Mouse (Mus musculus) olfactory bulb, adult 2 months (tissue): ENCODE measurements around the gene Sstr4. TPM values are rescaled to one million over a fixed set of nuclear protein-coding genes. Genes with fewer than 3 reads are reported as not detected.

ENCODE experiments used
- H3K27ac ChIP-seq: fragments of 200-500 bp; 2 replicates; pipeline ENCODE4 v1.5.1; 2012; ENCODE audit warnings: low read depth, low read length; ENCODE audit not compliant: insufficient read depth
- H3K4me1 ChIP-seq: fragments of 200-500 bp; 2 replicates; pipeline ENCODE4 v1.6.1; 2012; ENCODE audit warnings: low read length; ENCODE audit not compliant: control insufficient read depth, insufficient read depth
- H3K4me3 ChIP-seq: fragments of 200-500 bp; 2 replicates; pipeline ENCODE4 v1.5.1; 2012; ENCODE audit warnings: mild to moderate bottlenecking, low read depth, low read length, moderate library complexity; ENCODE audit not compliant: insufficient read depth
- CTCF ChIP-seq: fragments of 200-500 bp; IDR thresholded peaks from 2 replicates; pipeline ENCODE4 v1.5.1; 2012; ENCODE audit warnings: low read depth, mild to moderate bottlenecking, low read length, moderate library complexity; ENCODE audit not compliant: insufficient read depth
- POLR2A ChIP-seq: fragments of 200-500 bp; IDR thresholded peaks from 2 replicates; pipeline ENCODE4 v1.6.1; 2012; ENCODE audit warnings: mild to moderate bottlenecking, low read depth, low read length, moderate library complexity; ENCODE audit not compliant: insufficient read depth
- WGBS: fragments of 180-500 bp; shearing (Covaris S2); methylation state at CpG from one replicate; pipeline ENCODE4 v1.1.7; 2018; 5-methylcytosine and 5-hydroxymethylcytosine counted together
- polyA plus RNA-seq: library from polyadenylated mRNA; stranded (reverse); fragments of >200 nt; gene quantifications from 2 replicates; pipeline ENCODE4 v1.2.4, GENCODE M21; 2012; ENCODE audit warnings: low replicate concordance; ENCODE audit not compliant: missing spikeins, insufficient read depth, insufficient read length

The Sstr4 gene
- polyA plus RNA-seq, 1 experiment: not detected

- WGBS: 44% methylated on average over 1 of the region's 1 CpGs
- H3K4me1 ChIP-seq: no peaks in the 10 kb centered on the region
- no peak overlapping the region for H3K27ac ChIP-seq
- no peak overlapping the region for H3K4me3 ChIP-seq
- TF ChIP-seq POLR2A (no peak), CTCF (no peak)
Measured at GRCm38 (mm10) chr2:148421112-148421511, 26.0 kb downstream of the Sstr4 start.

GRCm38 (mm10) chr2:148421706-148422105 is 26.6 kb downstream of the Sstr4 start:
- no peak for TF ChIP-seq CTCF
- no peak for TF ChIP-seq POLR2A
- 65% methylated on average over 1 of the region's 1 CpGs for WGBS
- H3K4me3 ChIP-seq: no peak overlapping the region
- H3K4me1 ChIP-seq: no peaks in the 10 kb centered on the region
- H3K27ac ChIP-seq: no peak overlapping the region

GRCm38 (mm10) chr2:148425709-148426382 is 30.7 kb downstream of the Sstr4 start:
- Histone ChIP-seq H3K4me1 (no peaks in the 10 kb centered on the region), H3K27ac (no peak overlapping the region), H3K4me3 (no peak overlapping the region)
- no peak for TF ChIP-seq POLR2A
- no peak for TF ChIP-seq CTCF
- 87% methylated on average over 5 of the region's 5 CpGs for WGBS

DNA sequence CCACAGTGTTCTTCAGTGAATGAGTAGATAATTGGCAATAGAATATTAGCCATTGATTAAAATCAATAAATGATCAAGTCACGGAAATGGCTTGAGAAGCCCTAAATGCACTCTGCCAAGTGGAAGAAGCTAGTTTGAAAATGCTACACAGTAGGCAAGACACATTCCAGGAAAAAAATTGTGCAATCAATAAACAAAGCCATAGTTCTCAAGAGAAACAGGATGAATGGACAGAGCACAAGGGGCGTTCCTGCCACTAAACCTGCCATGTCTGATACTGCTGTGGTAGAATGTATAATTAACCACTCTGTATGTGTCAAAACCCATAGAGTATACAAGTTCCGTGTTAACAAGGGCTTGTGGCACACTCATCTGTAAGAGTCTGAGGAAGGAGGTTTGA is 32.4 kb downstream of the Sstr4 start:
- Histone ChIP-seq H3K4me1 (no peaks in the 10 kb centered on the region), H3K4me3 (no peak overlapping the region), H3K27ac (no peak overlapping the region)
- TF ChIP-seq CTCF (no peak), POLR2A (no peak)
- 65% methylated on average over 3 of the region's 3 CpGs for WGBS

DNA sequence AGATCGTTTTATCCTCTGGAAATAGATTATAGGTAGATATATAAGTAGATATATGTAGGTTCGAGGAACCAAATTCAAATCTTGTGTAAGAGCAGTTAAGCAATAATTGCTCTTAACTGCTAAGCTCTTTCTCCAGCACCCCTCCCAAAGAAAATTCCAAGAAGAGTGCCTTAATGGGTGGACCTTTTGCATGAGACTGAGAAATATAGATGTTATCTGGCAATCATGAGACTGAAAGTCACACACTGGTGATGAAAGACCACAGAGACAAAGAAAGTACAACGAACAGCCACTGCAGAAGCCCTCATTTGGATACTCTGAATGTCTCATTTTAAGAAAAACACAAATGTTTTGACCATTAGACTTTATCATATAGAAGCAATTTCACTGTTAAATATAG is 33.4 kb downstream of the Sstr4 start:
- Histone ChIP-seq H3K4me3 (no peak overlapping the region), H3K4me1 (no peaks in the 10 kb centered on the region), H3K27ac (no peak overlapping the region)
- TF ChIP-seq POLR2A (no peak), CTCF (no peak)
- 75% methylated on average over 3 of the region's 3 CpGs for WGBS

GRCm38 (mm10) chr2:148429001-148429505 is 33.9 kb downstream of the Sstr4 start:
- H3K27ac ChIP-seq: peak overlapping the region; percentile 89; the same call in 1 of the 2 replicates
- TF ChIP-seq CTCF (no peak), POLR2A (no peak)
- no peaks in the 10 kb centered on the region for H3K4me1 ChIP-seq
- H3K4me3 ChIP-seq: no peak overlapping the region

DNA sequence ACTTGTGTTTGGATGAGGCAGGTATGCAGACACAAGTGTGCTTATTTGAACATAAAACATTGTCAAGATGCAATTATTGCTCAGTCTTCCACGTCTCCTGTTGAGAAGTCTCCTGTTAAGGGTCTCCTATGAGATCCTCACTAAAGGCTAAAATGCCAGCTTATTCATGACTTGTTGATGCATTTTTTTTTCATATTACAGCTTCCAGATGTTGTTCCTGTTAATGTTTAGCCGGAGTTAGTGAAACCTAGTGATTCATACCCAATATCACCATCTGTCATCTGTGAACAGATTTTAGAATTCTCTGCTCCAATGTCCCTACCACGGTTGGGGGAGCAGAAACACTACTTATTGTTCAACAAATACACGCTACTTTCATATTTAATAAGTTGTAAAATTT is 35.8 kb downstream of the Sstr4 start:
- Histone ChIP-seq H3K27ac (no peak overlapping the region), H3K4me1 (no peaks in the 10 kb centered on the region), H3K4me3 (no peak overlapping the region)
- TF ChIP-seq CTCF: no peak
- no peak for TF ChIP-seq POLR2A
- WGBS: 88% methylated on average over 4 of the region's 4 CpGs

- Histone ChIP-seq H3K4me1 (no peaks in the 10 kb centered on the region), H3K27ac (no peak overlapping the region), H3K4me3 (no peak overlapping the region)
- TF ChIP-seq CTCF (no peak), POLR2A (no peak)
- WGBS: 87% methylated on average over 2 of the region's 2 CpGs
Measured at GRCm38 (mm10) chr2:148432346-148432745, 37.2 kb downstream of the Sstr4 start.

DNA sequence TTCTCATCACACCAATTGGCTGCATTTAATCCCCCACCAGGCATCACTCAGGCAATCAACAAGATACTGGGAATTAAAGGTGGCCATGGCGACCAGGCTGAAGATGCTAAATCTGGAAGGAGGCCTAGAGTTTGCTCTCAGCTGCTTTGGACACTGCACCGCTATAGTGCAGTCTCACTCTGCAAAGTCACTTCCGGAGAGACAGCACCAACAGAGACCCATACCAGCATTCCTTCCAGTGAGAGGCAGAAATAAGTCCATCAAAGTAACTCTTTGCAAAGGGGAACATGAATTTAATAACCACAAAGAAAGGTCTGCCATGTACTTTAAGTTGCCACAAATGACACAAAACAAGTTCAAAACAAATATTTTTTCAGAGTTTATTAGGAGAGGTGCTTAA is 41.1 kb downstream of the Sstr4 start:
- no peak overlapping the region for H3K27ac ChIP-seq
- WGBS: 36% methylated on average over 3 of the region's 3 CpGs
- H3K4me3 ChIP-seq: no peak overlapping the region
- H3K4me1 ChIP-seq: no peaks in the 10 kb centered on the region
- TF ChIP-seq POLR2A (no peak), CTCF (no peak)
